Mouse (Mus musculus) ES-Bruce4 (cell line): Measurements from ENCODE around the gene Dpf3.

Source experiments
- CTCF ChIP-seq: IDR thresholded peaks from one replicate; pipeline ENCODE4 v1.8.1; 2011; ENCODE audit warnings: low read depth, low read length
- EP300 ChIP-seq: IDR thresholded peaks from 2 replicates; pipeline ENCODE4 v1.6.1; 2011; ENCODE audit warnings: low read depth, low read length; ENCODE audit not compliant: insufficient read depth
- POLR2A ChIP-seq: IDR thresholded peaks from one replicate; pipeline ENCODE4 v1.8.1; 2011; ENCODE audit warnings: low read length; ENCODE audit not compliant: insufficient read depth

GRCm38 (mm10) chr12:83233651-83234050 is 253.9 kb downstream of the Dpf3 start:
- TF ChIP-seq CTCF = no peak
- TF ChIP-seq POLR2A = no peak
- no peak for TF ChIP-seq EP300
